Mouse (Mus musculus) kidney, adult 2 months (tissue): ENCODE results near the gene Cda. TPM values are rescaled to one million over a fixed set of nuclear protein-coding genes. Genes with fewer than 3 reads are reported as not detected.

Experiments
- DNase-seq: peaks from one replicate; pipeline ENCODE4 v3.0.0; 2021
- H3K27ac ChIP-seq: fragments of 200-500 bp; 2 replicates; pipeline ENCODE4 v1.5.1; 2012; ENCODE audit warnings: low read depth, low read length, control low read depth, inconsistent platforms; ENCODE audit not compliant: insufficient read depth
- H3K27me3 ChIP-seq: fragments of 200-500 bp; replicated peaks from 2 replicates; pipeline ENCODE4 v1.6.1; 2012; ENCODE audit warnings: mild to moderate bottlenecking, moderate library complexity, low read length, inconsistent platforms; ENCODE audit not compliant: control insufficient read depth, insufficient read depth
- H3K36me3 ChIP-seq: fragments of 200-500 bp; 2 replicates; pipeline ENCODE4 v1.6.1; 2012; ENCODE audit warnings: mild to moderate bottlenecking, moderate library complexity, low read length, inconsistent platforms; ENCODE audit not compliant: control insufficient read depth, insufficient read depth
- H3K4me1 ChIP-seq: fragments of 200-500 bp; 2 replicates; pipeline ENCODE4 v1.6.1; 2011; ENCODE audit warnings: low read length; ENCODE audit not compliant: control insufficient read depth, insufficient read depth
- H3K4me3 ChIP-seq: fragments of 200-500 bp; 2 replicates; pipeline ENCODE4 v1.5.1; 2011; ENCODE audit warnings: mild to moderate bottlenecking, low read depth, low read length, control low read depth; ENCODE audit not compliant: insufficient read depth
- CTCF ChIP-seq: fragments of 200-500 bp; conservative IDR thresholded peaks from 2 replicates; pipeline ENCODE4 v1.5.1; 2011; ENCODE audit warnings: low read depth, mild to moderate bottlenecking, control low read depth, low read length, moderate library complexity, mixed read lengths; ENCODE audit not compliant: insufficient read depth, insufficient read length
- POLR2A ChIP-seq: fragments of 200-500 bp; IDR thresholded peaks from one replicate; pipeline ENCODE4 v1.6.1; 2011; ENCODE audit warnings: low read depth, low read length, control low read depth
- WGBS: fragments of 180-500 bp; shearing (Covaris S2); methylation state at CpG from one replicate; pipeline ENCODE4 v1.1.7; 2018; 5-methylcytosine and 5-hydroxymethylcytosine counted together
- polyA plus RNA-seq: library from polyadenylated mRNA; depleted of rRNA; stranded (reverse); fragments of >200 nt; gene quantifications from 2 replicates; pipeline ENCODE4 v1.2.3, GENCODE M21; 2012

The Cda gene
- polyA plus RNA-seq, 1 experiment = 454 TPM

DNA sequence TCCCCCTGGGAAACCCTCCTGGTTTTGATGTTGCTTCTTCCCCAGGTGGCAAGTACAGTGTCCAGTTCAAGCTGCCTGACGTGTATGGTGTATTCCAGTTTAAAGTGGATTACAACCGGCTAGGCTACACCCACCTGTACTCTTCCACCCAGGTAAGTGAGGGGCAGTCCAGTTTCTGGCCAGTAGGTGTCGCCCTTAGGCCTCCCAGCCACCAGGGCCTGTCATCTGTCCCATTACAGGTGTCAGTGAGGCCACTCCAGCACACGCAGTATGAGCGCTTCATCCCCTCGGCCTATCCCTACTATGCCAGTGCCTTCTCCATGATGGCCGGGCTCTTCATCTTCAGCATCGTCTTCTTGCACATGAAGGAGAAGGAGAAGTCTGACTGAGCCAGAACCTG, 56.2 kb downstream of the Cda start:
- TF ChIP-seq CTCF = peak; percentile 92
- TF ChIP-seq POLR2A = no peak
- Histone ChIP-seq H3K4me1 (no peaks in the 10 kb centered on the region), H3K36me3 (no peaks in the 10 kb centered on the region; the same call in 1 of the 2 replicates), H3K27me3 (no peaks in the 10 kb centered on the region), H3K4me3 (no peak overlapping the region), H3K27ac (no peak overlapping the region)
- WGBS = 49% methylated on average over 8 of the region's 8 CpGs
- peak; percentile 75 for DNase-seq

DNA sequence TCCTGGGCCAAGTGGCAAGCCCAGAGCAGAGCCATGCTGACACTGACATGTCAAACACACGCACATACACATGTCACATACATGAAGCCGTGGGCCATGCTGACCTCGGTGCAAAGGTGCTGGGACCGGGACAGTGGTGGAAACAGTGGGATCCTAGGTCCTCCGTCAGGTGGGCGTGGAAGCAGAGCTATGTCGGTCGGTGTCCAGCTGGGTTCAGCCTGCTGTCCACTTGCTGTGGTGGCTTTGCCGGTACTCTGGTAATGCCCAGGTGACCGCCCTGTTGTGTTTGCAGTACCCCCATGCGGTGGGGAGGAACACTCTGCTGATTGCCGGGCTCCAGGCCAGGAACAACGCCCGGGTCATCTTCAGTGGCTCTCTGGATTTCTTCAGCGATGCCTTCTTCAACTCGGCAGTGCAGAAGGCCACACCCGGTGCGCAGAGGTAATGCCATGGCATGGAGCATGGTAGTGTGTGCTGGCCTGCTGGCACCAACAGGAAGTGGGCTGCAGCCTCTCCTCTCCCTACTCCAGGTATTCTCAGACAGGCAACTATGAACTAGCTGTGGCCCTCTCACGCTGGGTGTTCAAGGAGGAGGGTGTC, 57.4 kb downstream of the Cda start:
- H3K4me3 ChIP-seq = no peak overlapping the region
- 87% methylated on average over 19 of the region's 19 CpGs for WGBS
- no peak for TF ChIP-seq POLR2A
- TF ChIP-seq CTCF = no peak
- H3K4me1 ChIP-seq = peaks cover 4% of the 10 kb centered on the region
- no peaks in the 10 kb centered on the region for H3K27me3 ChIP-seq
- no peak overlapping the region for H3K27ac ChIP-seq
- no peaks in the 10 kb centered on the region; the same call in 1 of the 2 replicates for H3K36me3 ChIP-seq
- DNase-seq = no peak

DNA sequence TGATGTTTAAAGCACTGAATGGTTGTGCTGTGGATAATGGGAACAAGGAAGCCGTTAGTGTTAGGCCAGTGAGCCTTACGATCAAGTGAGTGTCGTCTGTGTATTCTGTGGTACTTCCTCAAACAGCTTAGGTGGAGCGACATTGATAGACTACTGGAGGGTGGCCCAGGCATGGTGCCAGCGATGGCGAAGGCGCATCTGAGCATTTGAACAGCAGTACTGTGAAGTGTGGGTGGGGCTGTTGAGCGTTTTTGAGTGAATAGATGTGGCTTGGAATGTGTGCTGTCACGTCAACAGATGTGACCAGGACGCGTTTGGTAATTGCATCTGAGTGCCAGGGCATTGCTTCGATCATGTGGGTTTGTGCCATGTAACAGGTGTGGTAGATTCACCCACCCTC, 60.1 kb downstream of the Cda start:
- H3K27ac ChIP-seq = no peak overlapping the region
- H3K36me3 ChIP-seq = no peaks in the 10 kb centered on the region
- TF ChIP-seq CTCF = no peak
- no peak for TF ChIP-seq POLR2A
- H3K4me3 ChIP-seq = no peak overlapping the region
- no peak for DNase-seq
- 87% methylated on average over 12 of the region's 12 CpGs for WGBS
- peaks cover 4% of the 10 kb centered on the region for H3K4me1 ChIP-seq
- H3K27me3 ChIP-seq = no peaks in the 10 kb centered on the region

DNA sequence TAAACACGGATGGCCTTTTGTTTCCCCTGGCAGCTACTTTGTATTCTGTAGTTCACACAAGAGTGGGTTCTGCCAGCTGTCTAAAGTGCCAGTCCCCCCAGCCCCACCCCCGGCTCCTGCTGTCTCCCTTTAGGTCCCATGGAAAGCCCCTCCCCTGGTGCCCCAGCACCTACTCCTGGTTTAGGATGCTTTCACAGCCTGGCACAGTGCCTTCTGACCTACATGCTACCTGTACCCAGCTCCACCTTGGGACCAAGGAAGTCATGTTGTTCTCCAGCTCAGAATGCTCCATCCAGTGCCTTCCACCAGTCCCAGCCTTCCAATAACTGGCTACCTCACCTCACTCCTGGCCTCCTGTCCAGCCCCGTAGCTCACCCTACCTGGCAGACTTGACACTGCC, 60.8 kb downstream of the Cda start:
- Histone ChIP-seq H3K4me1 (peaks cover 4% of the 10 kb centered on the region), H3K27me3 (no peaks in the 10 kb centered on the region), H3K36me3 (no peaks in the 10 kb centered on the region), H3K27ac (no peak overlapping the region), H3K4me3 (no peak overlapping the region)
- TF ChIP-seq POLR2A (no peak), CTCF (no peak)
- DNase-seq = no peak
- WGBS = 80% methylated on average over 3 of the region's 3 CpGs

DNA sequence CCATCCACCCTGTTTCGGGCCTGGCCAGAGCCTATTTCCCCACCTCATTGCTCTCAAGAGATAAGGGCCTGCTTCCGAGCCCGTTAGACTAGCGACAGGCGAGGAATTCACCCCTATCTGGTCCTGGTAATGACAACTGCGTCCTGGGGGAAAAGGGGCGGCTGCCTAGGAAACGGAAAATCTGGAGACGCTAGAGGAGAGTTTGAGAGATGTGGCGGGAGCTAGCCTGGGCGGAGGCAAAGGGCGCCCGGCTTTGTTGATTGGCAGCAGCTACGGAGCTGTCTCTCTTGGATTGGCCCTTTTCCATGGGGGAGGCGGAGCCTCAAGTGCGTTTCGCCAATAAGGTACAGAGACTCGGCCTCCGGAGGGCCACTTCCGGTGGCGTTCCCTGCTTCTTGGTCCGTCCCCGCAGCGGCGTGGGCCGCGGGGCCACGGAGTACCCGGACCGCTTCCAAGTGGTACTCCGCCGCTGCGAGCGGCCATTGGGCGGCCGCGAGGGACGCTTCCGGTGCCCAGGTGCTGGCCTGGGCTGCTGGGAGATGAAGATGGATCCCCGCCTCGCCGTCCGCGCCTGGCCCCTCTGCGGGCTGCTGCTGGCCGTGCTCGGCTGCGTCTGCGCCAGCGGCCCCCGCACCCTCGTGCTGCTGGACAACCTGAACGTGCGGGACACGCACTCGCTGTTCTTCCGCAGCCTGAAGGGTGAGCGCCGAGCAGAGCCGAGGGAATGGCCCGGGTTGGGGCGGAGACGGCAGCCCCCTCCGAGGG, 63.3 kb downstream of the Cda start, which contains the start of gene Ddost:
Ddost (plus strand) TSS at position 391 of the 765 bp plus-strand sequence.
- under 1% methylated on average over 64 of the region's 64 CpGs for WGBS
- DNase-seq = peak; percentile 100
- Histone ChIP-seq H3K27me3 (no peaks in the 10 kb centered on the region), H3K4me1 (peaks cover 4% of the 10 kb centered on the region), H3K4me3 (peak within 1 kb of the TSS; percentile 95), H3K36me3 (no peaks in the 10 kb centered on the region), H3K27ac (no peak within 1 kb of the TSS)
- TF ChIP-seq POLR2A (no peak), CTCF (no peak)

DNA sequence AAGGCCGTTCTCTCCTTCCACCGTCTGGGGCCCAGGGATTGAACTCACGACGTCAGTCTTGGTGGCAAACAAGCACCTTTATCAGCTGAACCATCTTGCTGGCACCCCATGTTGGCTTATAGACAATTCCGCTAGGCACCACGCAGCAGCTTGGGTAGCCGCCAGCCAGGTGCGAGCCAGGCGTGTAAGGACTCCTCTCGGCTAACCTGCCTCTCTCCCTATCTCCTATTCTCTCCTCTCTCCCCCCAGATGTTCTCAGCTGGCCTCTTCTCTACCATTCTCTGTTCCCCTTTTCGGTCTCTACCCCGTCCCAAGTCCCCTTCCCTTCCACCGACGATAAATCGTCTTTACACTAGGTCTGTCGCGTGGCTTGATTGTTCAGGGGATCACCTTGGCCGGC, 64.0 kb downstream of the Cda start:
- Histone ChIP-seq H3K36me3 (no peaks in the 10 kb centered on the region), H3K4me1 (peaks cover 4% of the 10 kb centered on the region), H3K27ac (no peak overlapping the region), H3K27me3 (no peaks in the 10 kb centered on the region), H3K4me3 (no peak overlapping the region)
- 13% methylated on average over 18 of the region's 18 CpGs for WGBS
- DNase-seq = no peak
- TF ChIP-seq POLR2A (no peak), CTCF (no peak)

DNA sequence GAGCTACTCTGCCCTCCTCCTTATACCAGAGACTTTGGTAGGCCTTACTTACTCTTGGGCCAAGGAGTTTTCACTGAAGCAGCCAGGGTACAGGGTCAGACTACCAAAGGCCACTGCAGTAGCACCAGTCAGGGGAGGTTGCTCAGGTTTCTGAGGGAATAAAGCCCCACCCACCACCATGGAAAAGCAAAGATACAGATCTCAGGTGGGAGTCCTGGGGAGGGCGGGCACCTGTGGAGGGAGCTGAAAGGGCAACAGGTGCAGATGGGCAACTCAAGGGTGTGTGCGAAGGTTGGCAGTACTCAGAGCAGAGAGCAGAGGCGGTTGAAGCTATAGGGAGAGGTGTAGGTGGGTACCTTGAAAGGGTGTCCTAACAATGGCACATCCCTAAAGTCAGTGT, 64.8 kb downstream of the Cda start:
- 94% methylated on average over 3 of the region's 3 CpGs for WGBS
- TF ChIP-seq POLR2A = no peak
- no peak for TF ChIP-seq CTCF
- no peaks in the 10 kb centered on the region for H3K36me3 ChIP-seq
- no peak for DNase-seq
- H3K4me3 ChIP-seq = no peak overlapping the region
- no peaks in the 10 kb centered on the region for H3K27me3 ChIP-seq
- peaks cover 4% of the 10 kb centered on the region for H3K4me1 ChIP-seq
- H3K27ac ChIP-seq = no peak overlapping the region
